Mouse (Mus musculus) cortical plate, adult 2 months (tissue): ENCODE measurements around the gene Plekha8.

Experiments
- CTCF ChIP-seq: fragments of 200-500 bp; IDR thresholded peaks from 2 replicates; pipeline ENCODE4 v1.5.1; 2011; ENCODE audit warnings: mild to moderate bottlenecking, control low read depth, low read length; ENCODE audit not compliant: insufficient read depth; ENCODE audit errors: extremely low read depth
- POLR2A ChIP-seq: fragments of 200-500 bp; IDR thresholded peaks from 2 replicates; pipeline ENCODE4 v1.6.1; 2011; ENCODE audit warnings: mild to moderate bottlenecking, low read length, control low read depth; ENCODE audit not compliant: insufficient read depth; ENCODE audit errors: extremely low read depth

DNA sequence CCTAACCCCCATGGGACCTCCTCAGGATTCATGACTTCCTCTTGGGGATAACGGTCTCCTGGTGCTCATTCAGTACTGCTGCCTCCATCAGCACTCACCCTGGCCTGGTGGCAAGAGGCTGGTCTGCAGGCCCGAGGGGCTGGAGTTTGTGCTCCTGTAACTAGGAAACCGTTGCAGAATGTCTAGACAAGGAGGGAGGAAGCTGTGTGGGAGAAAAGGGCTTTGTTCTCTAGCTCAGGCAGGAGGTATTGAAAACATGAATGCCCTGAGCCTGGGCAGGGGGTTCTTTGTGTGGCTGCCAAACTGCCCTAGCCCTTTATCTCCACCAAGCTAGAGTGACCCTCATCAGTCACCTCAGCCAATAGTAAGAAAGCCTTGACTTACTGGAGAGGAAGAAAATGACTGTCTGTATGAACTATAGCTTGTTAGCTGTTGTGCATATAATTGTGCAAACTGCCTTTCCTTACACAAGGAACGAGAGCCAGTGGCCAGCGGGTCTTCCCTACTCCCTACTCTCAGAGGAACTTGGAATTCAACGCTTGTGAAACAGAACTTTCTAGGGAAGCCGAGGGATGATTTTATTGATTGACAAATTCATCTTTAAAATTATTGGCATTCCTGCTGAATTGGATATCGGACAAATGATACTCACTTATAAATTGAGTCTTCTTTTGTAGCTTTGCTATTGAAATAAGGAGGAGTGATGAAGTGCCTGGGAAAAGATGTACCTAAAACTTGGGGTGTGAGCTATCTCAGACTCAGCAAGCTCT, 40.4 kb upstream of the Plekha8 start:
- TF ChIP-seq CTCF: no peak
- no peak for TF ChIP-seq POLR2A
